Mouse (Mus musculus): ENCODE results near the gene Capn10. TPM values are rescaled to one million over a fixed set of nuclear protein-coding genes. Genes with fewer than 3 reads are reported as not detected.
"Not testable (repeated sequence)": the region's sequence is repeated elsewhere in the genome, so short reads cannot be mapped to it uniquely, and the experiment has no call there.

Capn10 gene
- polyA plus RNA-seq, 1 experiment from 2014 or later = 39.6 TPM

GRCm38 (mm10) chr1:92947966-92948365 lies 13.8 kb downstream of the Capn10 start:
- H3K36me3 ChIP-seq = peaks cover 68% of the 10 kb centered on the region
- no peak overlapping the region for H3K4me3 ChIP-seq (replicated peaks)
- no peaks in the 10 kb centered on the region for H3K4me1 ChIP-seq (replicated peaks)
- no peaks in the 10 kb centered on the region for H3K9me3 ChIP-seq
- no peaks in the 10 kb centered on the region for H3K27me3 ChIP-seq
- H3K9ac ChIP-seq (replicated peaks) = no peak overlapping the region
- 97% methylated on average over 3 of the region's 3 CpGs for WGBS
- no peak overlapping the region for H3K27ac ChIP-seq
- no peak overlapping the region for H3K4me2 ChIP-seq
- no peak for ATAC-seq (ENCODE audit: insufficient number of reproducible peaks, insufficient read depth, low FRiP score, low TSS enrichment, low read depth)

DNA sequence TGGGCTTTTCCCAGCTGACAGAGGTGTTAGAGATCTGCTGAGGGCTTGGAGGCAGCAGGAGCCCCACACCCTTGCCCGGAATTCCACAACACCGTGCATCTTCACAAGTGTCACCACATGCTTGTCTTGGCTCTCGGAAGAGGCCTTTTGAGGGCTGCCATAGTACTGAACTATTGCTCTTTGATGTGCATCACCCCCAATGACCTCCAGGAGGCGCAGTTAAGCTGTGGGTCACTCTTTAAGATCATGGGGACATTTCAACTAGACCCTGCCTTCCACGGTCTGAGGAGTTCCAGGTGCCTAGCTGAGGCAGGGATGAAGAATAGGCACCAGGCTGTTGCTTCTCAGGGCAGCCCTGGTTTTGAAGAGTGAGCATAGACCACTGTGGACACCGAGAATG lies 15.2 kb downstream of the Capn10 start:
- Histone ChIP-seq H3K4me1 (replicated peaks) (no peaks in the 10 kb centered on the region), H3K4me3 (replicated peaks) (no peak overlapping the region), H3K27me3 (no peaks in the 10 kb centered on the region), H3K36me3 (peaks cover 54% of the 10 kb centered on the region), H3K9me3 (no peaks in the 10 kb centered on the region), H3K9ac (replicated peaks) (no peak overlapping the region), H3K27ac (no peak overlapping the region), H3K4me2 (no peak overlapping the region)
- WGBS = 59% methylated on average over 6 of the region's 6 CpGs
- ATAC-seq (ENCODE audit: insufficient number of reproducible peaks, insufficient read depth, low FRiP score, low TSS enrichment, low read depth) = no peak

DNA sequence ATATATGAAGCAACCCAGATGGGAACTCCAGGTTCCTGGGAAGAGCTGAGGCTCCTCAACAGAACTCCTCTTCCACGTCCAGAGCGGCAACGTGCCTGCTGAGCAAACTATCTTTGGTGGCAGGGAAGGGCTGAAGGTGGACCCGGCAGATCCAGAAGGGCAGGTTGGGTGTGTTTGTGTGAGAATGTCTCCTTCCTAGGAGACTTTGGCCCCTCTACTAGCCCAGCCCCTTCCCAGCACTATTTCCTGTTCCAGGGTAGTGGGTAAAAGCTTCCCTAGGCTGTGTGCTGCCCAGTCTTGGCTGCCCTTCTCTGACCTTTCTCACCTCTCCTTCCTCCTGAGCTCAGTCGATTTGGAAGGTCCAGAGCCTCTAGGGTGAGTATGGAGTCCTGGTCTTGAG lies 16.4 kb downstream of the Capn10 start, which contains the start of gene Gpr35:
Gpr35 (plus strand) TSS at position 259 of the 400 bp plus-strand sequence.
- no peak within 1 kb of the TSS for H3K9ac ChIP-seq (replicated peaks)
- no peak for ATAC-seq (ENCODE audit: insufficient number of reproducible peaks, insufficient read depth, low FRiP score, low TSS enrichment, low read depth)
- WGBS = 74% methylated on average over 5 of the region's 5 CpGs

GRCm38 (mm10) chr1:92953641-92954040 lies 19.5 kb downstream of the Capn10 start:
- Histone ChIP-seq H3K4me3 (replicated peaks) (no peak overlapping the region), H3K36me3 (peaks cover 12% of the 10 kb centered on the region; the same call in 1 of the 2 replicates), H3K9ac (replicated peaks) (no peak overlapping the region), H3K27ac (no peak overlapping the region), H3K4me1 (replicated peaks) (no peaks in the 10 kb centered on the region), H3K4me2 (no peak overlapping the region), H3K27me3 (no peaks in the 10 kb centered on the region), H3K9me3 (no peaks in the 10 kb centered on the region)
- no peak for ATAC-seq (ENCODE audit: insufficient number of reproducible peaks, insufficient read depth, low FRiP score, low TSS enrichment, low read depth)
- 69% methylated on average over 2 of the region's 2 CpGs for WGBS

More for the DNA sequence above, 16.4 kb downstream of the Capn10 start, which contains the start of gene Gpr35:
- no peak within 1 kb of the TSS for H3K4me3 ChIP-seq (replicated peaks)
- no peak within 1 kb of the TSS for H3K4me2 ChIP-seq
- H3K36me3 ChIP-seq = peaks cover 42% of the 10 kb centered on the region
- H3K27ac ChIP-seq = no peak within 1 kb of the TSS
- no peaks in the 10 kb centered on the region for H3K27me3 ChIP-seq
- no peaks in the 10 kb centered on the region for H3K4me1 ChIP-seq (replicated peaks)
- H3K9me3 ChIP-seq = no peaks in the 10 kb centered on the region

DNA sequence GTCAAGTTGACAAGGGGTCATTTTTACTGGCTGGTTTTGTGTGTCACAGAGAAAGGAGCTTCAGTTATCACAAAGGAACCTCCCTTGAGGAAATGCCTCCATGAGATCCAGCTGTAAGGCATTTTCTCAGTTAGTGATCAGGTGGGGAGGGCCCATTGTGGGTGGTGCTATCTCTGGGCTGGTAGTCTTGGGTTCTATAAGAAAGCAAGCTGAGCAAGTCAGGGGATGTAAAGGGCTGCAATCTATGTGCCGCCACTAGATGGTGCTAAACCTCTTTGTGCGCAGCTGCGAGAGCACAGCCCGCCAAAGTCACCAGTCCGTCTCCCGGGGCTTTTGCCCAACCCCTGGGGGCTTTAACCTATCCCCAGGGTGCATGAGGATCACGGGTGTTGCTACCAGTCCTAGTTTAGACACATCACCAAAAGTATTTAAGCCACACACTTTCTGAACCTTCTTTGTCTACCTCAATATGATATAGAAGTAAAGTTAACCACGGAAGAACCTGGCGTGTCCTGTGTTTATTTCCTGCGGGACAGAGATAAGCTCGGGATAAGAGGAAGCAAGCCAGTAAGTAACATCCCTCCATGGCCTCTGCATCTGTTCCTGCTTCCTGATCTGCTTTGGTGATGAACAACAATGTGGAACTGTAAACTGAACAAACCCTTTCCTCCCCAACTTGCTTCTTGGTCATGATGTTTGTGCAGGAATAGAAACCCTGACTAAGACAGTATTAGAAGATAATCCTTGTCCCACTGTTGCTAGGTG lies 22.6 kb downstream of the Capn10 start:
- H3K27ac ChIP-seq; H3K9me3 ChIP-seq; H3K36me3 ChIP-seq; H3K4me1 ChIP-seq (replicated peaks); ATAC-seq (ENCODE audit: insufficient number of reproducible peaks, insufficient read depth, low FRiP score, low TSS enrichment, low read depth); H3K27me3 ChIP-seq: not testable (repeated sequence)
- Histone ChIP-seq H3K9ac (replicated peaks) (0 out of 2 replicates have a peak overlapping the region, but pooled peaks have one; percentile 18), H3K4me3 (replicated peaks) (peak overlapping the region; percentile 20), H3K4me2 (peak overlapping the region; percentile 50)
- WGBS = 9% methylated on average over 11 of the region's 11 CpGs

- Histone ChIP-seq H3K4me1 (replicated peaks) (no peaks in the 10 kb centered on the region), H3K9ac (replicated peaks) (no peak overlapping the region), H3K4me3 (replicated peaks) (no peak overlapping the region), H3K36me3 (no peaks in the 10 kb centered on the region), H3K27me3 (no peaks in the 10 kb centered on the region), H3K4me2 (no peak overlapping the region), H3K27ac (no peak overlapping the region), H3K9me3 (no peaks in the 10 kb centered on the region)
- no peak for ATAC-seq (ENCODE audit: insufficient number of reproducible peaks, insufficient read depth, low FRiP score, low TSS enrichment, low read depth)
- WGBS = 67% methylated on average over 1 of the region's 1 CpGs
Observed at GRCm38 (mm10) chr1:92958999-92959398, 24.8 kb downstream of the Capn10 start.

DNA sequence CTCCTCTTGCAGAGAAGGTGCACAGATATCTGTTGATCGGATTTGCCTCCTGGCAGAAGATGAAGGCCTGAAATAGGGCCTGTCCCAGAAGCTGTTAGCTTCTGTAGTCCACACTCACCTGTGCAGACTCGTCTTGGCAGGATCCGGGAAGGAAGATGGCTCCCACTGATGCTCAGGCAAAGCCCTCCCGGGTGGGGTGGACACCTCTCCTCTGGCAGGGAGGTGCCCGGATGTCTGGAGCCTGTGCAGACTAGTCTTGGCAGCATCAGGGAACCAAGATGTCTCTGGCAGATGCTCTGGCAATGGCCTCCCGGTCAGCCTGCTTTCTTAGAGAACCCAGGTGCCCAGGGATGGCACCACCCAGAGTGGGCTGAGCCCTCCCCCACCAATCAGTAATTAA lies 36.6 kb downstream of the Capn10 start:
- H3K4me1 ChIP-seq (replicated peaks); ATAC-seq (ENCODE audit: insufficient number of reproducible peaks, insufficient read depth, low FRiP score, low TSS enrichment, low read depth); H3K36me3 ChIP-seq; H3K4me2 ChIP-seq; H3K27ac ChIP-seq; H3K9me3 ChIP-seq; H3K27me3 ChIP-seq; H3K4me3 ChIP-seq (replicated peaks); H3K9ac ChIP-seq (replicated peaks): not testable (repeated sequence)
- 85% methylated on average over 6 of the region's 6 CpGs for WGBS

GRCm38 (mm10) chr1:92971879-92972795 lies 38.0 kb downstream of the Capn10 start:
- WGBS = 91% methylated on average over 7 of the region's 7 CpGs
- H3K27me3 ChIP-seq = no peaks in the 10 kb centered on the region
- ATAC-seq (ENCODE audit: insufficient number of reproducible peaks, insufficient read depth, low FRiP score, low TSS enrichment, low read depth) = no peak
- no peak overlapping the region for H3K27ac ChIP-seq
- no peaks in the 10 kb centered on the region for H3K36me3 ChIP-seq
- H3K4me2 ChIP-seq = no peak overlapping the region
- peaks cover 2% of the 10 kb centered on the region; the same call in 1 of the 2 replicates for H3K4me1 ChIP-seq (replicated peaks)
- H3K4me3 ChIP-seq (replicated peaks) = no peak overlapping the region
- no peak overlapping the region for H3K9ac ChIP-seq (replicated peaks)
- no peaks in the 10 kb centered on the region for H3K9me3 ChIP-seq

- no peak for ATAC-seq (ENCODE audit: insufficient number of reproducible peaks, insufficient read depth, low FRiP score, low TSS enrichment, low read depth)
Observed at GRCm38 (mm10) chr1:92972854-92973253, 38.7 kb downstream of the Capn10 start.

GRCm38 (mm10) chr1:92976141-92976566 lies 42.0 kb downstream of the Capn10 start:
- 29% methylated on average over 6 of the region's 6 CpGs for WGBS
- Histone ChIP-seq H3K4me1 (replicated peaks) (peaks cover 12% of the 10 kb centered on the region), H3K4me2 (no peak overlapping the region)

More at GRCm38 (mm10) chr1:92972854-92973253, 38.7 kb downstream of the Capn10 start:
- WGBS = 72% methylated on average over 1 of the region's 1 CpGs
- no peaks in the 10 kb centered on the region for H3K36me3 ChIP-seq
- 0 out of 2 replicates have a peak, but pooled peaks cover 3% of the 10 kb centered on the region for H3K27me3 ChIP-seq
- H3K4me1 ChIP-seq (replicated peaks) = peaks cover 2% of the 10 kb centered on the region; the same call in 1 of the 2 replicates
- H3K9ac ChIP-seq (replicated peaks) = no peak overlapping the region
- no peak overlapping the region for H3K4me3 ChIP-seq (replicated peaks)
- H3K27ac ChIP-seq = no peak overlapping the region
- H3K4me2 ChIP-seq = no peak overlapping the region
- H3K9me3 ChIP-seq = no peaks in the 10 kb centered on the region

DNA sequence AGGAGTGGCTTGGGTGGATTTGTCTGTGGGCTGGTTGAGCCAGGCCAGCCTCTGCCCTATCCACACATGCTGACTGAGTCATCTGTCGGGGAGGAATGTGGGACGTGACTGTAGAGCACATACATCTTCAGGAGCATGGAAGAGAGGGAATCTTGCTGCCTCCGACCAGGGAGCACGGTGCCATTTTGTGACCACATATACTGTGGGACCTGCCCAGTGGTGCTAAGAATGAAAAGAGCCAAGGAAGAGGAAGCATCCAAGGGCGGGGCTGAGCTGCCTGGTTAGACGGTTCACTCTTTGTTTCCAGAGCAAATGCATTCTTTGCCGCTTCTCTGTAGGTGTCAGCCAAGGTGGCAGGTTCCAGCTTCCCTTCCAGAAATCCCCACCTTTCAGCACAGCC lies 44.5 kb downstream of the Capn10 start:
- H3K4me2 ChIP-seq = no peak overlapping the region
- no peak overlapping the region for H3K27ac ChIP-seq
- H3K4me1 ChIP-seq (replicated peaks) = peaks cover 12% of the 10 kb centered on the region
- 35% methylated on average over 7 of the region's 7 CpGs for WGBS
- H3K9ac ChIP-seq (replicated peaks) = no peak overlapping the region
- H3K36me3 ChIP-seq = no peaks in the 10 kb centered on the region
- ATAC-seq (ENCODE audit: insufficient number of reproducible peaks, insufficient read depth, low FRiP score, low TSS enrichment, low read depth) = no peak
- peaks cover 19% of the 10 kb centered on the region; the same call in 1 of the 2 replicates for H3K27me3 ChIP-seq
- no peaks in the 10 kb centered on the region for H3K9me3 ChIP-seq
- H3K4me3 ChIP-seq (replicated peaks) = no peak overlapping the region

More at GRCm38 (mm10) chr1:92976141-92976566, 42.0 kb downstream of the Capn10 start:
- Histone ChIP-seq H3K27ac (no peak overlapping the region), H3K9me3 (no peaks in the 10 kb centered on the region), H3K36me3 (no peaks in the 10 kb centered on the region), H3K9ac (replicated peaks) (no peak overlapping the region), H3K4me3 (replicated peaks) (no peak overlapping the region), H3K27me3 (peaks cover 19% of the 10 kb centered on the region; the same call in 1 of the 2 replicates)
- ATAC-seq (ENCODE audit: insufficient number of reproducible peaks, insufficient read depth, low FRiP score, low TSS enrichment, low read depth) = no peak
